Mouse (Mus musculus) kidney, adult 8-10 months (tissue): Measurements from ENCODE around the gene Xrcc4.
"Not testable (repeated sequence)": the region's sequence is repeated elsewhere in the genome, so short reads cannot be mapped to it uniquely, and the experiment has no call there.

Experiments used
- DNase-seq, 2 experiments: peaks; one replicate each; pipeline ENCODE4 v3.0.0; 2022

The Xrcc4 gene

GRCm38 (mm10) chr13:89809024-89809423 lies 280.4 kb downstream of the Xrcc4 start:
- no peak for DNase-seq

- no peak for DNase-seq
Measured at GRCm38 (mm10) chr13:89801901-89802300, 287.5 kb downstream of the Xrcc4 start.

- no peak for DNase-seq
Measured at GRCm38 (mm10) chr13:89797721-89798120, 291.7 kb downstream of the Xrcc4 start.

GRCm38 (mm10) chr13:89791475-89791874 lies 297.9 kb downstream of the Xrcc4 start:
- DNase-seq: no peak

GRCm38 (mm10) chr13:89782886-89783285 lies 306.5 kb downstream of the Xrcc4 start:
- no peak for DNase-seq

DNA sequence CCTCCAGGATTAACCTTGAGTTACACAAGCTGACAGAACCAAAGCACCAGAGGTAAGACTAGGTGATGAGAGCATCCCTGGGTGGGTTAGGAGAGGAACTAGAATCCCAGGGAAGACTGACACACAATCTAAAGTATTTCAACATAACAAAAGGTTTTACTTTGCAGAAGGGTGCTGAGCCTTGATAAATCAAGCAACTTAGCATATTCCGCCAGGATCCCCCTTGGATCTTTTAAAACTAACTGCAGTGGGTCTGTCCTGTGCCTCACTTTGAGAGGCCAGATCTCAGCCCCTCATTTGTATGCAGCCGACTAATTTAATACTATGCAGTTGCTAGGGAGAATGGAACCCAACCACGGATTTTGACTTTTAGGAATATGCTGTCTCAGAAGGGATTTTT lies 309.1 kb downstream of the Xrcc4 start:
- no peak for DNase-seq

DNA sequence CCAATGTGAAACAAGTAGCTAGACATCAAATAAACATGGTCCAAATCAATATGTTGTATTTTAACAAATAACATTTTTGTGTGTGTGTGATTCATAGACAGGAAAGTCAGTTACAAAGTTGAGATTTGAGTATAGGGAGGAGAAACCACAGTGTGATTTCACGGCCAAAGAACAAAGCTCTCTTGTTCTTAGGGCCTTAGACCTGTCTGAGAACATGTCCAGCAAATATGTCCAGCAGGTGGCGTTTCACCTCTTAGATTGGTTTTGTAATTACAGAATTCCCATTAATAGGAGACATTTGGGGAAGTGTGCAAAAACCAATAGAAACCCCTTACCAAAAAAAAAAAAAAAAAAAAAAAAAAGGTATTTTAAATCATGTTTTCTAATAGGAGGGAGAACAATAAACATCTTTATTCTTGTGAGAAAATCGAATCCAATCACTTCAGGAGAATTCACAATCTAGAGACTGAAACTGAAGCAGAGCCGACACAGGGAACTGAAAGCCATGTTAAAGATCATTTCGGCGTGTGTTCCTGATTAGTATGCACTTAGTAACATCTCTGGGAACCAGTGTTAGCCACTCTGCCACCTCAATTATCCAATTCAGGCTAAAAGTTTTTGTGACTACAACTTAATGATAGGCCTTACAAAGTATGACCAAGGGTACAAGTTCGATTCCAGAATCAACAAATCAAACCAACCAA lies 310.0 kb downstream of the Xrcc4 start:
- DNase-seq: peak; percentile 22 to 70

GRCm38 (mm10) chr13:89777764-89778163 lies 311.6 kb downstream of the Xrcc4 start:
- no peak for DNase-seq

GRCm38 (mm10) chr13:89777146-89777545 lies 312.3 kb downstream of the Xrcc4 start:
- no peak for DNase-seq

- no peak for DNase-seq
Measured at GRCm38 (mm10) chr13:89766551-89766950, 322.9 kb downstream of the Xrcc4 start.

- no peak for DNase-seq
Measured at GRCm38 (mm10) chr13:89765966-89766365, 323.4 kb downstream of the Xrcc4 start.

- no peak for DNase-seq
Measured at GRCm38 (mm10) chr13:89762339-89762738, 327.1 kb downstream of the Xrcc4 start.

- no peak for DNase-seq
Measured at GRCm38 (mm10) chr13:89756347-89756746, 333.1 kb downstream of the Xrcc4 start.

- DNase-seq: not testable (repeated sequence)
Measured at GRCm38 (mm10) chr13:89750562-89750961, 338.8 kb downstream of the Xrcc4 start.

- DNase-seq: no peak
Measured at GRCm38 (mm10) chr13:89743201-89743600, 346.2 kb downstream of the Xrcc4 start.

DNA sequence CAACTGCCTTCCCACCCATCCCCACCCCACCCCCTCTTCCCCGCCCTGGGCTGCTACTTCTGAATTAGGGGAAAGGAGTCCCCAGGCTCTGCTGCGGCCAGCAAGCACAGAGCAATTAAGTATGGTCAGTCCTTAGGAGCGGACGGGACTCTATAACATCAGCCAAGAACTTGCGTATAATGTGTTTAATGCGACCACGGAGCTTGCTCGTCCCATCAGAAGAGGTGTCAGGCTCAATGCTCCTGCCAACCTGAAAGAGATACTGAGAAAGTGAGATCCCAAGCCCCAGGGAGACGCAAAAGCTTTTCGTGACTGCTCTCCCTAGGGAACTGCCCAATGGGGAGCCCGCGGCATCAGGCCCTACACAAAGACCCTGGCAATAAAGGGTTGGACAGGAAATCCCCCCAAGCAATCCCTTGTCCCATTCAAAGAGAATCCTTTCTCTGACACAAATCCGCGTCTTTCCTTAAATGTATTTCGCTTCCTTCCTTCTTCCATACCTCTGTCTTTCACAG lies 346.7 kb downstream of the Xrcc4 start:
- no peak for DNase-seq

GRCm38 (mm10) chr13:89741766-89742685 lies 347.4 kb downstream of the Xrcc4 start, which contains the start of gene Vcan:
Gene Vcan, minus strand, starts transcription at chr13:89742509.
- DNase-seq: peak in 1 of 2 experiments; percentile 4

- DNase-seq: no peak
Measured at GRCm38 (mm10) chr13:89741116-89741551, 348.3 kb downstream of the Xrcc4 start.

- peak; percentile 58 to 69 for DNase-seq
Measured at GRCm38 (mm10) chr13:89740243-89741115, 348.9 kb downstream of the Xrcc4 start.

- DNase-seq: no peak
Measured at GRCm38 (mm10) chr13:89739696-89740242, 349.6 kb downstream of the Xrcc4 start.

DNA sequence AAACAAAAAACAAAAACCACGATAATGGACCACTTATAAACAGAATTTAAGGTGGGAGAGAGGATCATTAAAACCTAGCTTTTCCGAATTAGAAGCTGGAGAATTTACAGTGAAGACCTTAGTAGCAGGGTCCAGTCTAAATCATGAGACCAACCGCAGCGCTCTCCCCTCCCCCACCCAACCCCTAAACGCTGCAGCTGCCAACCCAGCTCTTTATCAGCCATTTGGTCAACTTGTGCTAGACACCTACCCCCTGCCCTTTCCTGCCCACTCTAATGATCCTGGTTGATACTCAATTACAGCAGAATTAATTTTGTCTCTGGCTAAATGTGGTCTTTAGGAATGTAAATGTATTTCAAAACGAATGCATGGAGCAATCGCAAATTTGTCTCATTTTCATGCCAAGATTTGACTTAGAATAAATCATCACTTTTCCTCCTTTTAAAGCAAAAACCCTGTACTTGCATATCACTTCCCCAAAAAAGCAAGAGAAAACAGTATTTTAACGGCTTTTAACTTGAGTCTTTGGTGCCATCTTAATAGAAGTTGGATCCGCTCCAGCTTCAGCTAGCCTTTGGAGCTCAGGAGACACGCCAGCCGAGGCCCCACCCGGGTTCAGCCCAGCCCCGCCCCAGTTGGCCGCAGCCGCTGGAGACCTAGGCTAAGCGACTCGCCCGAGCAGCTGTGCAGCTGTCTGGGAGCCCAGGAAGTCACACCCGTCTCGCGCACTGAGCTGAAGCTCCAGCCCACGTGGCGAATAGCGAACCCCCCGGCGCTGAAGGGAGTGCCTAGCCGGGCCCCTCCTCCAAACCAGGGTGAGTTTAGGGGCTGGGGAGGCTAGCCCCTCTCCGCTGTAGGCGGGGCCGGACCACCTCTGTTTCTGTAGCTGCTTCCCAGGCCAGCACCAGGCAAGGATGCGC lies 350.4 kb downstream of the Xrcc4 start:
- DNase-seq: peak; percentile 71 to 87
